Mouse (Mus musculus) liver, embryonic 15.5 days (tissue): ENCODE data around the gene Pola1. TPM values are rescaled to one million over a fixed set of nuclear protein-coding genes. Genes with fewer than 3 reads are reported as not detected.

Experiments used
- ATAC-seq: fragments of 200-750 bp; cut with Nextera tagmentation; 2 replicates; pipeline ENCODE4 v1.8.0; 2017; ENCODE audit warnings: moderate number of reproducible peaks, mild to moderate bottlenecking, moderate library complexity; ENCODE audit not compliant: insufficient read depth
- H3K27ac ChIP-seq: fragments of 300-500 bp; sonication (generic); replicated peaks from 2 replicates; pipeline ENCODE4 v1.5.1; 2015; ENCODE audit warnings: mild to moderate bottlenecking, inconsistent platforms
- H3K27me3 ChIP-seq: fragments of 300-500 bp; sonication (generic); 2 replicates; pipeline ENCODE4 v1.6.1; 2015; ENCODE audit warnings: mild to moderate bottlenecking, inconsistent platforms
- H3K36me3 ChIP-seq: fragments of 300-500 bp; sonication (generic); replicated peaks from 2 replicates; pipeline ENCODE4 v1.6.1; 2015; ENCODE audit warnings: moderate library complexity, mild to moderate bottlenecking, inconsistent platforms
- H3K4me1 ChIP-seq: fragments of 300-500 bp; sonication (generic); replicated peaks from 2 replicates; pipeline ENCODE4 v1.6.1; 2015; ENCODE audit warnings: inconsistent platforms
- H3K4me2 ChIP-seq: fragments of 300-500 bp; sonication (generic); 2 replicates; pipeline ENCODE4 v1.6.1; 2015; ENCODE audit warnings: moderate library complexity, mild to moderate bottlenecking, inconsistent platforms
- H3K4me3 ChIP-seq: fragments of 300-500 bp; sonication (generic); replicated peaks from 2 replicates; pipeline ENCODE4 v1.5.1; 2015; ENCODE audit warnings: mild to moderate bottlenecking, inconsistent platforms
- H3K9ac ChIP-seq: fragments of 300-500 bp; sonication (generic); 2 replicates; pipeline ENCODE4 v1.6.1; 2015; ENCODE audit warnings: moderate library complexity, mild to moderate bottlenecking, inconsistent platforms
- H3K9me3 ChIP-seq: fragments of 300-500 bp; sonication (generic); replicated peaks from 2 replicates; pipeline ENCODE4 v1.6.1; 2016; ENCODE audit warnings: inconsistent platforms
- WGBS: fragments of 180-500 bp; shearing (Covaris S2); methylation state at CpG from one replicate; pipeline ENCODE4 v1.1.7; 2015; ENCODE audit warnings: mixed read lengths; ENCODE audit not compliant: insufficient replicate concordance; 5-methylcytosine and 5-hydroxymethylcytosine counted together
- polyA plus RNA-seq: library from polyadenylated mRNA; unstranded; fragments of >200 nt; fragmentation: Nextera tagmentation; extraction: Ambion mirVana; gene quantifications from 2 replicates; pipeline ENCODE4 v1.2.1, GENCODE M21; 2015

Pola1 gene
- polyA plus RNA-seq, 1 experiment from 2014 or later = 14.4 TPM

- no peak overlapping the region for H3K9ac ChIP-seq
- WGBS = 68% methylated on average over 3 of the region's 3 CpGs
- H3K9me3 ChIP-seq = no peaks in the 10 kb centered on the region
- H3K36me3 ChIP-seq = no peaks in the 10 kb centered on the region
- no peaks in the 10 kb centered on the region for H3K27me3 ChIP-seq
- H3K27ac ChIP-seq = no peak overlapping the region
- H3K4me3 ChIP-seq = no peak overlapping the region
- no peaks in the 10 kb centered on the region for H3K4me1 ChIP-seq
- ATAC-seq = no peak
- no peak overlapping the region for H3K4me2 ChIP-seq
These were observed 11.6 kb upstream of the Pola1 start for GRCm38 (mm10) chrX:93643600-93643999.

GRCm38 (mm10) chrX:93634861-93635375 is 3.0 kb upstream of the Pola1 start:
- no peak overlapping the region for H3K4me2 ChIP-seq
- 58% methylated on average over 2 of the region's 2 CpGs for WGBS
- no peaks in the 10 kb centered on the region for H3K36me3 ChIP-seq
- no peaks in the 10 kb centered on the region for H3K9me3 ChIP-seq
- no peaks in the 10 kb centered on the region for H3K27me3 ChIP-seq
- no peak overlapping the region for H3K27ac ChIP-seq
- peaks cover 5% of the 10 kb centered on the region; the same call in 1 of the 2 replicates for H3K4me1 ChIP-seq
- H3K4me3 ChIP-seq = no peak overlapping the region
- no peak overlapping the region for H3K9ac ChIP-seq
- ATAC-seq = no peak

- peaks cover 5% of the 10 kb centered on the region for H3K4me1 ChIP-seq
- H3K27me3 ChIP-seq = no peaks in the 10 kb centered on the region
- ATAC-seq = no peak
- no peaks in the 10 kb centered on the region for H3K9me3 ChIP-seq
- WGBS = 65% methylated on average over 1 of the region's 1 CpGs
- H3K4me3 ChIP-seq = peak overlapping the region; percentile 69
- H3K36me3 ChIP-seq = peaks cover 6% of the 10 kb centered on the region
- H3K27ac ChIP-seq = no peak overlapping the region
- H3K4me2 ChIP-seq = peak overlapping the region; percentile 68
- no peak overlapping the region for H3K9ac ChIP-seq
These were observed 1.7 kb downstream of the Pola1 start for GRCm38 (mm10) chrX:93630256-93630655.

- H3K4me2 ChIP-seq = no peak overlapping the region
- no peaks in the 10 kb centered on the region for H3K4me1 ChIP-seq
- peaks cover 41% of the 10 kb centered on the region for H3K36me3 ChIP-seq
- 28% methylated on average over 1 of the region's 1 CpGs for WGBS
- no peak for ATAC-seq
- no peak overlapping the region for H3K4me3 ChIP-seq
- H3K9ac ChIP-seq = no peak overlapping the region
- no peaks in the 10 kb centered on the region for H3K9me3 ChIP-seq
- H3K27me3 ChIP-seq = no peaks in the 10 kb centered on the region
- no peak overlapping the region for H3K27ac ChIP-seq
These were observed 29.7 kb downstream of the Pola1 start for GRCm38 (mm10) chrX:93602214-93602613.

GRCm38 (mm10) chrX:93594283-93594682 is 37.7 kb downstream of the Pola1 start:
- no peak overlapping the region for H3K4me3 ChIP-seq
- H3K27me3 ChIP-seq = no peaks in the 10 kb centered on the region
- H3K4me1 ChIP-seq = no peaks in the 10 kb centered on the region
- peaks cover 42% of the 10 kb centered on the region for H3K36me3 ChIP-seq
- H3K9me3 ChIP-seq = no peaks in the 10 kb centered on the region
- H3K27ac ChIP-seq = no peak overlapping the region
- 86% methylated on average over 4 of the region's 4 CpGs for WGBS
- no peak overlapping the region for H3K9ac ChIP-seq
- H3K4me2 ChIP-seq = no peak overlapping the region
- ATAC-seq = no peak

GRCm38 (mm10) chrX:93580931-93581330 is 51.0 kb downstream of the Pola1 start:
- WGBS = 74% methylated on average over 2 of the region's 2 CpGs
- peaks cover 18% of the 10 kb centered on the region; the same call in 1 of the 2 replicates for H3K36me3 ChIP-seq
- H3K9me3 ChIP-seq = no peaks in the 10 kb centered on the region
- no peak for ATAC-seq
- H3K27me3 ChIP-seq = no peaks in the 10 kb centered on the region
- no peak overlapping the region for H3K4me2 ChIP-seq
- no peaks in the 10 kb centered on the region for H3K4me1 ChIP-seq
- H3K4me3 ChIP-seq = no peak overlapping the region
- no peak overlapping the region for H3K27ac ChIP-seq
- no peak overlapping the region for H3K9ac ChIP-seq

GRCm38 (mm10) chrX:93557171-93557570 is 74.8 kb downstream of the Pola1 start:
- Histone ChIP-seq H3K27me3 (no peaks in the 10 kb centered on the region), H3K4me2 (no peak overlapping the region), H3K27ac (no peak overlapping the region), H3K9me3 (no peaks in the 10 kb centered on the region), H3K4me1 (no peaks in the 10 kb centered on the region), H3K36me3 (peaks cover 12% of the 10 kb centered on the region; the same call in 1 of the 2 replicates), H3K4me3 (no peak overlapping the region), H3K9ac (no peak overlapping the region)
- no peak for ATAC-seq
- WGBS = 27% methylated on average over 1 of the region's 1 CpGs

- no peak overlapping the region for H3K27ac ChIP-seq
- ATAC-seq = no peak
- no peaks in the 10 kb centered on the region for H3K36me3 ChIP-seq
- no peak overlapping the region for H3K4me3 ChIP-seq
- no peaks in the 10 kb centered on the region for H3K4me1 ChIP-seq
- no peaks in the 10 kb centered on the region for H3K9me3 ChIP-seq
- H3K9ac ChIP-seq = no peak overlapping the region
- WGBS = 71% methylated on average over 2 of the region's 2 CpGs
- H3K4me2 ChIP-seq = no peak overlapping the region
- H3K27me3 ChIP-seq = no peaks in the 10 kb centered on the region
These were observed 92.2 kb downstream of the Pola1 start for GRCm38 (mm10) chrX:93539779-93540178.

- Histone ChIP-seq H3K4me2 (no peak overlapping the region), H3K4me3 (no peak overlapping the region), H3K9me3 (no peaks in the 10 kb centered on the region), H3K9ac (no peak overlapping the region), H3K36me3 (no peaks in the 10 kb centered on the region), H3K27ac (no peak overlapping the region), H3K27me3 (no peaks in the 10 kb centered on the region), H3K4me1 (no peaks in the 10 kb centered on the region)
- WGBS = 66% methylated on average over 2 of the region's 2 CpGs
- no peak for ATAC-seq
These were observed 129.0 kb downstream of the Pola1 start for GRCm38 (mm10) chrX:93502865-93503353.

GRCm38 (mm10) chrX:93497597-93497996 is 134.4 kb downstream of the Pola1 start:
- no peaks in the 10 kb centered on the region for H3K27me3 ChIP-seq
- no peaks in the 10 kb centered on the region for H3K36me3 ChIP-seq
- no peaks in the 10 kb centered on the region for H3K9me3 ChIP-seq
- no peak overlapping the region for H3K4me3 ChIP-seq
- WGBS = 83% methylated on average over 6 of the region's 6 CpGs
- H3K27ac ChIP-seq = no peak overlapping the region
- H3K4me2 ChIP-seq = no peak overlapping the region
- ATAC-seq = no peak
- H3K9ac ChIP-seq = no peak overlapping the region
- H3K4me1 ChIP-seq = no peaks in the 10 kb centered on the region

- no peak overlapping the region for H3K9ac ChIP-seq
- H3K36me3 ChIP-seq = no peaks in the 10 kb centered on the region
- 12% methylated on average over 1 of the region's 1 CpGs for WGBS
- H3K9me3 ChIP-seq = no peaks in the 10 kb centered on the region
- H3K4me3 ChIP-seq = no peak overlapping the region
- ATAC-seq = no peak
- H3K27me3 ChIP-seq = no peaks in the 10 kb centered on the region
- H3K4me2 ChIP-seq = no peak overlapping the region
- H3K4me1 ChIP-seq = no peaks in the 10 kb centered on the region
- no peak overlapping the region for H3K27ac ChIP-seq
These were observed 166.2 kb downstream of the Pola1 start for GRCm38 (mm10) chrX:93465711-93466110.

GRCm38 (mm10) chrX:93429738-93430260 is 202.2 kb downstream of the Pola1 start:
- H3K27ac ChIP-seq = no peak overlapping the region
- H3K9me3 ChIP-seq = no peaks in the 10 kb centered on the region
- H3K27me3 ChIP-seq = no peaks in the 10 kb centered on the region
- no peak overlapping the region for H3K4me3 ChIP-seq
- no peaks in the 10 kb centered on the region for H3K4me1 ChIP-seq
- H3K9ac ChIP-seq = no peak overlapping the region
- no peak for ATAC-seq
- no peaks in the 10 kb centered on the region for H3K36me3 ChIP-seq
- 77% methylated on average over 6 of the region's 6 CpGs for WGBS
- H3K4me2 ChIP-seq = no peak overlapping the region
